Mouse (Mus musculus) heart, adult 2 months (tissue): ENCODE results near the gene Ltb4r1.

Source experiments
- CTCF ChIP-seq: fragments of 200-600 bp; IDR thresholded peaks from 2 replicates; pipeline ENCODE4 v1.8.1; 2022; ENCODE audit warnings: antibody characterized with exemption, mild to moderate bottlenecking, moderate library complexity
- EP300 ChIP-seq: fragments of 200-500 bp; IDR thresholded peaks from 2 replicates; pipeline ENCODE4 v1.6.1; 2011; ENCODE audit warnings: low read depth, low read length, control low read depth; ENCODE audit not compliant: insufficient read depth
- POLR2A ChIP-seq: fragments of 200-500 bp; IDR thresholded peaks from 2 replicates; pipeline ENCODE4 v1.6.1; 2011; ENCODE audit warnings: mild to moderate bottlenecking, low read depth, low read length, control low read depth; ENCODE audit not compliant: insufficient read depth

GRCm38 (mm10) chr14:55747051-55747847 is 18.5 kb upstream of the Ltb4r1 start:
- TF ChIP-seq POLR2A (no peak), CTCF (no peak), EP300 (no peak)
